Mouse (Mus musculus): ENCODE measurements at regions not wholly inside any gene's neighbourhood (a gene's known extent, or its start where the extent isn't known, plus 50 kb on each side); places are given as distances from the start of the nearest gene placed in this dataset.

DNA sequence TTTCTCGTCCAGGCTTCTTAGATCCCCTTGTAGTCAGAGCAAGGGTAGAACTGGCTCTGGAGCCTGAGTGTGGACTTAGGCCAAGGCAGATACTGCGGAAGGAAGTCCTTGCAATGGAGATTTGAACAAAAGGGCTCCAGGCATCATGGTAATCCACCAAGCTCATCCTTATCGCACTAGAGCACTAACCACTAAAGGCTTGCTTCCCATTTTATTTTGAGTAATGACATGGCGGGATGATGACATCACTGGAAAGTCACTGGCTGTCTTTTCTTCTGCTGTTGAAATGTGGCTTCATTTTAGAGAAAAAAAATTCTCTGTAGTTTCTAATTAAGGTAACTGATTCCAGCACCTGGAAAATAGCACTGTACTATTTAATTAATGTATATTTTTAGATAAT, 137.4 kb upstream of the Cnr1 start:
- no peak for ATAC-seq (ENCODE audit: low TSS enrichment)

DNA sequence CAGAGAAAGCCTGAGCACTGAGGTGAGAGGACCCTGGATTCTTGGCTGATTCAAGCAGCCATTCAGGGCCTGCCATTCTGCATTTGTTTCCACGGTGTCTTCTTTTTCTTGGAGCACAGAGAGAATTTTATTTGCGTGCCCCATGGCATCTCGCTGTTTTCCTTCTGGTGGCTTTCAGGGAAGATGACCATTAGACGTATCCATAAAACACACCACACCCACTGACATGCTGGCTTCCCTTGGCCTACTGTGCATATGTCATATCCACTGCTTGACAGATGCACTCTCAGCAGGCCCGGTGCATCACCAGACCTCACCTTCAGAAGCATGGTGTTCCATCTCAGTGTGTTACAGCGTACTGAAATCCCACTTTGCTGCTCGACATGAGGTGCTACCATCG, 131.0 kb upstream of the Cnr1 start:
- no peak for ATAC-seq (ENCODE audit: low TSS enrichment)

DNA sequence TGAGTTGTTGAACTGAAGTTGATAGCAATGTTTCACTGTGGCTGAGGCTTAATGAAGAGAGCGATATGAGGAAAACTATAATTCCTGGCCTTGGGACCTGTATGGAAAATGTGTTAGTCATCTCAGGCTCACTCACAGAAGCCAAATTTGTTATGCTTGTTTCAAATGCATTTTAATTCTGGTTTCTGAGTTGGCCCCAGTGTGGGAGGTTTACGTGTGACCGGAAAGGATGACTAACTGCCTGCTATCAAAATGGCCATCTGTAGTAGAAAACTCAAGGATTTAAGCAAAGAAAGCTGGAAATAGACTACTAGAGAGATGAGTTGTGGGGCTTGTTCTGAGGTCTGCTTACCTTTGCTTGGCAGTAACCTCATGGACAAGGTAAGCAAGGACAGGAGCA, 128.9 kb upstream of the Cnr1 start:
- peak; percentile 82 for ATAC-seq (ENCODE audit: low TSS enrichment)

DNA sequence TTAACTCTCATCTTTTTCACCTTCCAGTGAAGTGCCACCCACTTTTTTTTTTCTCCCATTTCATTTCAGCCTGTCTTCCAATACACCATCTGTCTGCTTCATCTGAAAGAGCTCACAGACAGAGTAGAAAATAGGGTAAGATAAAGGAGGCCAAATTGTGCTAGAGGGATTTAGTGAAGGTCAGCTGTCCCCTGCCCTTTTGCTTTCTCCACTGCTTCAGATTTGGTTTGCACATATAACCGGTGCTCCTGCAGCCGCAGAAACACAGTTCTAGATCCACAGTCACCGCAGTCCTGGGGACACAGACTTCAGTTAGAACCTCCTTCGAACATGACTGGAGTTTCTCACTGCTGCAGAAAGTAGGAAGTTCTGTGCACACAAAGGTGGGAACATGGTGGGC, 126.4 kb upstream of the Cnr1 start:
- ATAC-seq (ENCODE audit: low TSS enrichment), result peak; percentile 76

DNA sequence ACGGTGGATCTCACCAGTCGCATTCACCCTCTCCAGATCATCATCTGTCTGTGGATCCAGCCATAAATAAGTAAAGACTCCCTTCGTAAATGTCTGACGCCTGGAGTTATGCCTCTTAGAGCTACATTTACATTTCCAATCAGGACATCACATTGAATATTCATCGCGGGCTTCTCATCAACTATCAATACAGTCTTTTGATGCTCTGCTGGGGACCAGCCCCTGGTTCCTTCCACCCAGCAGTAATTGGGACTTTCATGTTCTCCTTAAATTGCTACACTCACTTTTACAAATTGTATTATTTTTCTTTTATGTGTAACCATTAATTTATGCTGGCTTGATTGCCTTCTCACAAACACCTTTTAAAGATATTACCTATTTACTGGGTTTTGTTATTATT, 125.7 kb upstream of the Cnr1 start:
- no peak for ATAC-seq (ENCODE audit: low TSS enrichment)

DNA sequence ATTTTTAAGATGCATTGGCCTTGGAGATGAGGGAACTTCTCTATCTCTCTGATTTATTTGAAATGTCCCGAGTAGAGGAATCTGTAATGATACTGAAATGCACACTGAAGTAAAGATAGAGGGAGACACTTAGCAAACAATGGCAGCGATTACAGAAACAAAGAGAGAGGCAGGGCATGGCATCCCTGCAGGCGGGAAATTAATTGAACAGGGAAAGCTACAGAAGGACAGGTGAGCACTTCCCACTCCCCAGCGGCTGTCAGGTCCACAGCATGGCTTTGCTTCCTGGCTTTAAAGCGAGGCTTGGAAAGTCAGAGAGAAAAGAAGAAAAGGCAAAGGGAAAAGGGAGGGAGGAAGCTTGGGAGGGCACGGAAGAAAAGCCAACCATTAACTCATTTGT, 125.3 kb upstream of the Cnr1 start:
- no peak for ATAC-seq (ENCODE audit: low TSS enrichment)

DNA sequence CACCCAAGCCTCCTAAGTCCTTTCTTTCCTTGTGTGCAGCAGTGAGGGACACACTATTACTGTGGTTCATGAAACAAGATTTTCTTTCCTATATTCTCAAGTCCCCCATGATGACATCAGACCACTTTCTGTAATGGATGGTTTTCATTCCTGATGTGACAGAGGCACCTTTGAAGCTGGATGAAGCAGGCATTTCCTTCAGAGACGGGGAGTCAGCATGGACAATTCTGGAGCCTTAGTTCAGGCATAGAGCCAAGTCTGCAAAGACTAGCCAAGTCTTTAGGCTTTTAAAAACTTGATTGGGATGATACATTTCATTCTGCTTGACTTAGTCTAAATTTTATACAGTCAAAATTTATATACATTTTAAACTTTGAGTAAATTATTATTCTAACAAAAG, 124.6 kb upstream of the Cnr1 start:
- ATAC-seq (ENCODE audit: low TSS enrichment), result no peak

DNA sequence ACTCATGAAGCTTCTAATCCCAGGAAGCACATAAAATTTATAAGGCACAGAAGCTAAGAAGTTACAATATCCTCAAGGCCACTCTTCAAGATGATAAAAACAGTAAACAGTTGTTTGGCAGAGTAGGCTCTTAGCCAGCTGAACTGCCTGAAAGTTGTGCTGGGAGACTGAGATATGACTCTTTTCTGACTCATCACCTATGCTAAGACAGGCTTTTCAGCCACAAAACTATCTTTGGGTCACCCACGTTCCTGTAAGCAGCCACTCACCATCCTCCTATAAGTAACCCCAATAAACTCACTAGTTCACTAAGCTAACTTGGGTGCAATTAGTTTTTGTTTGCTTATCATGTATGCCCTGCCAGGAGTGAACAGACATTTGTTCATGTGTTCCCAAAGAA, 112.1 kb upstream of the Cnr1 start:
- no peak for ATAC-seq (ENCODE audit: low TSS enrichment)

DNA sequence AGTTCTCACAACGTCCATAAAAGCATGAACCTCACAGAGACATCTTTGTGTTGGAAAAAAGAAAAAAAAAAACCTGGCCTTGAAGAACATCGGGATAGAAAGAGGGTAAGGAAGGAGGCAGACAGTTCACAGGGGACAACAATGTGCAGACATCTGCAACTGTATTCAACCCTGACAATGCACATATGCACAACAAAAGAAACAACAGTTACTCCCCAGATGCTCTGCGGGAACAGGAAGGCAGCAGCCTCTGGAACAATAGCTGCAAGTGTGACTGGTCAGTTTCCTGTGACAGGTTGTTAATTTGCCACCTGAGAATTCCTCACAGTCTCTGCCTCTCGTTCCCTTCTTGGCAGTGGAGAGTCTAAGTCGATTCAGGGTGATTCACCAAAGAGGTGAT, 100.5 kb upstream of the Cnr1 start:
- ATAC-seq (ENCODE audit: low TSS enrichment), result no peak

DNA sequence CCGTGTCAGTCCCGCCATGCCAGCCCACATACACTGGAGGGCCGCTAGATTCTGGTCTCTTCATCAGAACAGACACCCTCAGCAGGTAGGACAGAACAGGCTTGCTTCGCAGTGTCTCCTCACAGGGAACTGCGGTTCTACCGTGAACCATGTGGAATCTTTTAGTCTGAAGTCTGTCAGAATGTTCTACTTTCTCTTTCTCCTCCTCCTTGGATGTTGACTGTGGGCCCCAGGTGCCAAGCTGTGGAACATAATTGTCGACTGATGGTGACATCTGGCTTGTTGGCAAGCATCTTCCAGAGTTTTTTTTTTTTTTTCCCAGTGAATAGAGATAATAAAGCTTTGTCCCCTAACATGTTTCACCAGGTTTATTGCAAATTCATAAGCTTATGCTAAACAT, 91.3 kb upstream of the Cnr1 start:
- no peak for ATAC-seq (ENCODE audit: low TSS enrichment)

DNA sequence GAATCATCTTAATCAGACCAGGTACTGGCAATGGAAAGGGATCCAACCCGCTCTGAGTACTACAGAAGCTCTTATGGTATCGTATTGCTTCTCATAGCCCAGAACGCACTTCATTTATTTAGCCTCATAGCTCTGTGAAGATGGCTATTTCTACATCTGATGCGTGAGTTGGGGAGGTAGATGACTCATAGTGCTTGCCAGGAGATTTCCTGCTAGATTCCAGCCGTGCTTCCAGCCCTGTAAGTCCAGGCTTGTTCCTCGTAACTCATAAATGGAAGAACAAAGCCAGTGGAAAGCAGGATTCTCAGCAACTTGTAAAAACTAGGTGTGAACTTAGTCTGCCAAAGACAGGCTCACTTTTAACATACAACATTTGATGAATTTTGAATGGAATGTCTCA, 86.0 kb upstream of the Cnr1 start:
- peak; percentile 95 for ATAC-seq (ENCODE audit: low TSS enrichment)

DNA sequence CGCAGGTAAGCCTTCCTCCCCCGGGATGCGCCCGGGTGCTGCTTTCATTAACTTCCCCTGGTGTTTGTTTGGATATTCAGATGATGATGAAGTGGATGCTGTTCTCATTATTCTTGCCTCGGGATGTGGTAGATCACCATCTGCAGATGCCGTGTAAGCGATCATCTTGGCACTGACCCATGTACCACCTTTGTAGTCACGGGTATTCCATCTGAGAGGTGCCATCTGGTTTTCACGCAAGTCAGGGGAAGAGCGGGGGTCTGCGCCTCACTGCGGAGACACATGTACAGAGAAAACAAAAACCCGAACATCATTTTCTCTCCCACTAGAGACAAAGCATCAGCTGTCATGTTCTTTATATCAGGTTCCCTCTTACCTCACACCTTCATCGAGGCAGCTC, 84.3 kb upstream of the Cnr1 start:
- no peak for ATAC-seq (ENCODE audit: low TSS enrichment)

DNA sequence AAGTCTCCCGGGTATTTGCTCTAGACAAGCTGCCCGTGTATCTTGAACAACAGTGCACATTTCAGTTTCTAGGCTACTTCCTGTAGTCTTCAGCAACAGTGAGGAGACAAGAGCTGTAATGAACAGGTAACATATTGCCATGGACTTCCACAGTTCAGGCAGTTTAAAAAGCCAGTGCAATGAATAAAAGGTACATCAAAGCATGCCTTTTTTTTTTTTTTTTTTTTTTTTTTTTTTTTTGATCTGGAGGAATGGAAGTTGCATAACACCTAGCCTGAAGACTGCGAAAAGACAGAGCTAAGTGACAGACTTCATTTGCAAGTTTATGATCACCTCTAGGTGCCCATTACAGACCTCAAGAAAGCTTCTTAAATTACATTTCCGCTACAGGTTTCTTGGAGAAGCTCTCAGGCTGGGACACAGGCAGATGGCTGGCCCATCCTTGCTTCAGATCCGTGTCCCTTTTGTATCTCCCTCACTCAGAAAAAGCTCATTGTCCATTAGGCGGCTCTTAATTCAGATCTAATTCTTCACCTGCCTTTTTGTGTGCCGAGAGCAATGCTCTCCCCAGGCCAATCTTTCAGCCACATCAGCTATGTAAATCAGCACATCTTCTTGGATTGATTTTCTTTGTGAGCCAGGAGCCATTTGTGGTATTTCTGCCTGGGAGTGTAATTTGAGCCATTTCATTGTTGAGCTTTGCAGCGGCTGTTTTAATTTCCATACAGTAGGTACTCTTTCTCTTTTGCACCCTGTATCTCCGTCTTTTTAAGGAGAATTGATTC, 78.6 kb upstream of the Cnr1 start:
- no peak for ATAC-seq (ENCODE audit: low TSS enrichment)

DNA sequence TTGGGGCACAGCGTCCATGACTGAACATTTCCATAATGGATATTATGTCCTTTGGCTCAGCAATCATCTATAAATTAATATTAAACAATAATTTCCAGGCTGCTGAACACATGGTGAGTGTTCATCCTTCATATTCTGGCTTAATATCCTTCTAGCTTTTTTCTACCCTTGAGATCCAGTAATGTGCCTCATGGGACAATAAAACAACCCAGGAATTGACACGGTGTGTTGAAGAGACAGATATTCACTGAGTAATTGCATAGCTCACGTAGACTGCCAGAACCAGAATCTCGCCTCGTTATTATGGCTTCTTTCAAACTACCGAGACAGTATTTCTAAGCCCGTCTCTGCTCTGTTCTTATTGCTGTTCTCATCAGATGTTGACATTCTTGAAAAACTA, 74.1 kb upstream of the Cnr1 start:
- ATAC-seq (ENCODE audit: low TSS enrichment), result no peak

DNA sequence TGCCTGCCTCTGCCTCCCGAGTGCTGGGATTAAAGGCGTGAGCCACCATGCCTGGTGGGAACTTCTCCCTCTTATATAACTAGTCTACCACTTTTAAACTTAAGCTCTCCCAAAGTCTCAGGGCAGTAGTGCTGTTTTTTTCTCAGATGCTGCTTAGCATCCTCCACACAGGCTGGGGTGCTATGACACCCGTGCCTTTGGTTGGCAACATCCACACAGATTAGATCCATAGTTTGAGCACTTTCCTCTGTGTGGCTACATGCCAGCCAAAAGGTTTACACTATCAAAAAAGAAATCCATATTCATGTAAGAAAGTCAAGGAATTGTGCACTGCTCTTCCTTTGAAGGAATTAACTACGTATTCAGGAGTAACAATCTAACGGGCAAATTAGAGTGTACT, 72.1 kb upstream of the Cnr1 start:
- ATAC-seq (ENCODE audit: low TSS enrichment), result peak; percentile 83

DNA sequence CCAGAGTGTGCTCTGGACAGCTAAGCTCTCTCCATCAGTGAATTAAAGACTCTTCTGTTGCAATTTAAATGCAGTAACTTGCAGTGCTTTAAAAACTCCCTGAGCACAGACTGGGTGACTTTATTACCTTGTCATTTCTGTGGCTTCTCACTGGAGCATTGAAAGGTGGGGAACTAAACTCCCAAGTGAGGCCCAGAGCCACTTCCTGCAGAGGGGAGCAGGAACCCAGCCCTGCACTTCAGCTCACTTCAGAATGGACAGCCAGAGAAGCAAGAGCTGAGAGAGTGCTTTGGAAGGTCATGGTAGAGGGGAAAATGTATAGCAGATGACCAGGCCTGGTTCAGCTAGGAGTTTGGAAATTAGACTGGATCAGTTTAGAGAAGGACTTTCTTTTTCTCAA, 69.3 kb upstream of the Cnr1 start:
- no peak for ATAC-seq (ENCODE audit: low TSS enrichment)

DNA sequence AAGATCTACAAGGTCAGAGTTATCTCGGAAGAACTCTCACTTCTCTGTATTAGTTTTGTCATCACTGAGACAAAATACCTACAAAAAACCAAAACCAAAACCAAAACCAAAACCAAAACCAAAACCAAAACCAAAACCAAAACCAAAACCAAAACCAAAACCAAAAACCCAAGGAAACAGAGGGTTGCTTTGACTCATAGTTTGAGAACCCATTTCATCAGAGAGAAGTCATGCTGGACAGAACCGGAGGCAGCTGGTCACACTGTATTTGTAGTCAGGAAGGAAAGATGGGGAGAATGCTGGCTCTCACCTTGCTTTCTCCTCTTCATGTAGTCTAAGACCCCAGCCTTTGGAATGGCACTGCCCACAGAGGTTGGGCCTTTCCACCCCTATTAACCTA, 57.3 kb upstream of the Cnr1 start:
- no peak for ATAC-seq (ENCODE audit: low TSS enrichment)

DNA sequence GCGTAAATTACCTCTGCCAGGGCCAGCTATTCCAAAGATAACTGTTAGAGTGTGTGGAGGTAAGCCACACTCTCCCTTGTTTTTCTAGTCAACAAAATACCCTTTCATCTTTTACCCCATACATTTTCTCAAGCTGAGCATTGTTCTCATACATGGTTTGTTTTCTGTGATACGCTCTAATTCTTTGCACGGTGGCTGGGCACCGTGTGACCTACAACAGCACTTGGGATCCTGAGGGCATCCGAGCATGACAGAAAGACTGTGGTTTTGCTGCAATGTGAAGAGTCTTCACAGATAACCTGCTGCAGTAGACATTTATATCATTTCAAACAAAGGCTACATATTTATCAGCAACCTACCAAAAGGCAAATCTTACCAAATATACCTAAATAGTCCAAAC, 55.1 kb upstream of the Cnr1 start:
- no peak for ATAC-seq (ENCODE audit: low TSS enrichment)

Data from frontal cortex, adult (tissue).